Mouse (Mus musculus): ENCODE measurements at regions not wholly inside any gene's neighbourhood (a gene's known extent, or its start where the extent isn't known, plus 50 kb on each side); places are given as distances from the start of the nearest gene placed in this dataset.

GRCm38 (mm10) chr9:41821401-41821800 is 302.7 kb downstream of the Sorl1 start:
- Histone ChIP-seq H3K4me3 (replicated peaks) (no peak overlapping the region), H3K27me3 (no peaks in the 10 kb centered on the region), H3K9me3 (no peaks in the 10 kb centered on the region), H3K9ac (no peak overlapping the region), H3K27ac (no peak overlapping the region), H3K4me1 (peaks cover 5% of the 10 kb centered on the region; the same call in 1 of the 2 replicates), H3K36me3 (replicated peaks) (no peaks in the 10 kb centered on the region), H3K4me2 (no peak overlapping the region)
- no peak for ATAC-seq (ENCODE audit: low FRiP score)
- WGBS = 74% methylated on average over 4 of the region's 4 CpGs

GRCm38 (mm10) chr9:41817740-41818461 is 306.2 kb downstream of the Sorl1 start:
- no peak overlapping the region for H3K9ac ChIP-seq
- H3K27me3 ChIP-seq = no peaks in the 10 kb centered on the region
- no peaks in the 10 kb centered on the region for H3K36me3 ChIP-seq (replicated peaks)
- H3K4me3 ChIP-seq (replicated peaks) = no peak overlapping the region
- ATAC-seq (ENCODE audit: low FRiP score) = no peak
- no peaks in the 10 kb centered on the region for H3K9me3 ChIP-seq
- WGBS = 79% methylated on average over 11 of the region's 11 CpGs
- peaks cover 5% of the 10 kb centered on the region; the same call in 1 of the 2 replicates for H3K4me1 ChIP-seq
- H3K4me2 ChIP-seq = no peak overlapping the region
- H3K27ac ChIP-seq = no peak overlapping the region

GRCm38 (mm10) chr9:41815921-41816320 is 308.2 kb downstream of the Sorl1 start:
- Histone ChIP-seq H3K27ac (no peak overlapping the region), H3K4me2 (no peak overlapping the region), H3K4me3 (replicated peaks) (no peak overlapping the region), H3K9me3 (no peaks in the 10 kb centered on the region), H3K4me1 (peaks cover 5% of the 10 kb centered on the region; the same call in 1 of the 2 replicates), H3K9ac (no peak overlapping the region), H3K36me3 (replicated peaks) (no peaks in the 10 kb centered on the region), H3K27me3 (no peaks in the 10 kb centered on the region)
- no peak for ATAC-seq (ENCODE audit: low FRiP score)
- 92% methylated on average over 2 of the region's 2 CpGs for whole genome bisulfite sequencing

GRCm38 (mm10) chr9:41809291-41809690 is 314.8 kb downstream of the Sorl1 start:
- H3K4me2 ChIP-seq = no peak overlapping the region
- no peak overlapping the region for H3K9ac ChIP-seq
- WGBS = 94% methylated on average over 4 of the region's 4 CpGs
- no peaks in the 10 kb centered on the region for H3K36me3 ChIP-seq (replicated peaks)
- no peaks in the 10 kb centered on the region for H3K27me3 ChIP-seq
- no peak overlapping the region for H3K4me3 ChIP-seq (replicated peaks)
- no peak overlapping the region for H3K27ac ChIP-seq
- H3K4me1 ChIP-seq = peaks cover 21% of the 10 kb centered on the region
- no peak for ATAC-seq (ENCODE audit: low FRiP score)
- no peaks in the 10 kb centered on the region for H3K9me3 ChIP-seq

- WGBS = 51% methylated on average over 3 of the region's 3 CpGs
- Histone ChIP-seq H3K27ac (no peak overlapping the region), H3K4me3 (replicated peaks) (no peak overlapping the region), H3K27me3 (no peaks in the 10 kb centered on the region), H3K36me3 (replicated peaks) (no peaks in the 10 kb centered on the region), H3K4me2 (no peak overlapping the region), H3K4me1 (peaks cover 26% of the 10 kb centered on the region), H3K9ac (no peak overlapping the region), H3K9me3 (no peaks in the 10 kb centered on the region)
- ATAC-seq (ENCODE audit: low FRiP score) = no peak
These were observed 315.3 kb downstream of the Sorl1 start for GRCm38 (mm10) chr9:41808791-41809190.

- Histone ChIP-seq H3K9me3 (no peaks in the 10 kb centered on the region), H3K36me3 (replicated peaks) (no peaks in the 10 kb centered on the region), H3K27me3 (no peaks in the 10 kb centered on the region), H3K9ac (no peak overlapping the region), H3K4me1 (peaks cover 28% of the 10 kb centered on the region), H3K4me3 (replicated peaks) (no peak overlapping the region), H3K4me2 (peak overlapping the region; percentile 38), H3K27ac (peak overlapping the region; percentile 93)
- 81% methylated on average over 5 of the region's 5 CpGs for WGBS
- ATAC-seq (ENCODE audit: low FRiP score) = no peak
These were observed 317.8 kb downstream of the Sorl1 start for GRCm38 (mm10) chr9:41806289-41806621.

- Histone ChIP-seq H3K36me3 (replicated peaks) (no peaks in the 10 kb centered on the region), H3K27me3 (no peaks in the 10 kb centered on the region), H3K4me3 (replicated peaks) (no peak overlapping the region), H3K4me1 (peaks cover 28% of the 10 kb centered on the region), H3K9ac (no peak overlapping the region), H3K9me3 (no peaks in the 10 kb centered on the region), H3K4me2 (peak overlapping the region; percentile 38), H3K27ac (peak overlapping the region; percentile 93)
- WGBS = 18% methylated on average over 15 of the region's 15 CpGs
- ATAC-seq (ENCODE audit: low FRiP score) = peak; percentile 76; the same call in 1 of the 2 replicates
These were observed 318.4 kb downstream of the Sorl1 start for GRCm38 (mm10) chr9:41805491-41806288.

- Histone ChIP-seq H3K9ac (peak overlapping the region; percentile 13; the same call in 1 of the 2 replicates), H3K4me1 (peaks cover 28% of the 10 kb centered on the region), H3K27ac (peak overlapping the region; percentile 93), H3K9me3 (no peaks in the 10 kb centered on the region), H3K4me3 (replicated peaks) (no peak overlapping the region), H3K4me2 (peak overlapping the region; percentile 38), H3K27me3 (no peaks in the 10 kb centered on the region), H3K36me3 (replicated peaks) (no peaks in the 10 kb centered on the region)
- WGBS = 3% methylated on average over 10 of the region's 10 CpGs
- peak; percentile 55 for ATAC-seq (ENCODE audit: low FRiP score)
These were observed 319.3 kb downstream of the Sorl1 start for GRCm38 (mm10) chr9:41804711-41805331.

GRCm38 (mm10) chr9:41803680-41804460 is 320.2 kb downstream of the Sorl1 start:
- Histone ChIP-seq H3K27me3 (no peaks in the 10 kb centered on the region), H3K9ac (no peak overlapping the region), H3K9me3 (no peaks in the 10 kb centered on the region), H3K36me3 (replicated peaks) (no peaks in the 10 kb centered on the region), H3K27ac (peak overlapping the region; percentile 93), H3K4me1 (peaks cover 28% of the 10 kb centered on the region), H3K4me2 (no peak overlapping the region), H3K4me3 (replicated peaks) (no peak overlapping the region)
- WGBS = 60% methylated on average over 11 of the region's 11 CpGs
- ATAC-seq (ENCODE audit: low FRiP score) = peak; percentile 61

- Histone ChIP-seq H3K4me2 (no peak overlapping the region), H3K9ac (no peak overlapping the region), H3K9me3 (no peaks in the 10 kb centered on the region), H3K36me3 (replicated peaks) (no peaks in the 10 kb centered on the region), H3K4me3 (replicated peaks) (no peak overlapping the region), H3K4me1 (peaks cover 26% of the 10 kb centered on the region), H3K27me3 (no peaks in the 10 kb centered on the region), H3K27ac (no peak overlapping the region)
- no peak for ATAC-seq (ENCODE audit: low FRiP score)
- 87% methylated on average over 4 of the region's 4 CpGs for WGBS
These were observed 322.7 kb downstream of the Sorl1 start for GRCm38 (mm10) chr9:41801376-41801775.

- Histone ChIP-seq H3K4me2 (no peak overlapping the region), H3K9ac (no peak overlapping the region), H3K27ac (peak overlapping the region; percentile 71; the same call in 1 of the 2 replicates), H3K9me3 (no peaks in the 10 kb centered on the region), H3K36me3 (replicated peaks) (no peaks in the 10 kb centered on the region), H3K4me1 (peaks cover 33% of the 10 kb centered on the region; the same call in 1 of the 2 replicates), H3K4me3 (replicated peaks) (no peak overlapping the region), H3K27me3 (no peaks in the 10 kb centered on the region)
- no peak for ATAC-seq (ENCODE audit: low FRiP score)
- 61% methylated on average over 6 of the region's 6 CpGs for WGBS
These were observed 331.3 kb downstream of the Sorl1 start for GRCm38 (mm10) chr9:41792830-41793213.

All from forebrain, embryonic 12.5 days (tissue).